Mouse (Mus musculus) heart, embryonic 11.5 days (tissue): Measurements from ENCODE around the gene Arid1b. TPM values are rescaled to one million over a fixed set of nuclear protein-coding genes. Genes with fewer than 3 reads are reported as not detected.

Experiments used
- ATAC-seq: fragments of 200-750 bp; cut with Nextera tagmentation; replicated peaks from 2 replicates; pipeline ENCODE4 v1.8.0; 2017; ENCODE audit warnings: moderate library complexity; ENCODE audit not compliant: insufficient number of reproducible peaks, low FRiP score, low TSS enrichment
- H3K27ac ChIP-seq: fragments of 300-500 bp; sonication (generic); 2 replicates; pipeline ENCODE4 v1.5.1; 2014; ENCODE audit warnings: mild to moderate bottlenecking, low read depth, low read length
- H3K27me3 ChIP-seq: fragments of 300-500 bp; sonication (generic); 2 replicates; pipeline ENCODE4 v1.6.1; 2014; ENCODE audit warnings: mild to moderate bottlenecking, low read length, mixed read lengths; ENCODE audit not compliant: control insufficient read depth, insufficient read depth
- H3K36me3 ChIP-seq: fragments of 300-500 bp; sonication (generic); 2 replicates; pipeline ENCODE4 v1.6.1; 2014; ENCODE audit warnings: mild to moderate bottlenecking, low read length, moderate library complexity, mixed read lengths; ENCODE audit not compliant: control insufficient read depth, insufficient read depth
- H3K4me1 ChIP-seq: fragments of 300-500 bp; sonication (generic); 2 replicates; pipeline ENCODE4 v1.6.1; 2014; ENCODE audit warnings: low read length; ENCODE audit not compliant: control insufficient read depth, insufficient read depth
- H3K4me2 ChIP-seq: fragments of 300-500 bp; sonication (generic); 2 replicates; pipeline ENCODE4 v1.6.1; 2014; ENCODE audit warnings: mild to moderate bottlenecking, moderate library complexity
- H3K4me3 ChIP-seq: fragments of 300-500 bp; sonication (generic); 2 replicates; pipeline ENCODE4 v1.5.1; 2014; ENCODE audit warnings: low read depth, low read length
- H3K9ac ChIP-seq: fragments of 300-500 bp; sonication (generic); 2 replicates; pipeline ENCODE4 v1.6.1; 2014; ENCODE audit warnings: mild to moderate bottlenecking, low read depth, low read length, moderate library complexity
- H3K9me3 ChIP-seq: fragments of 300-500 bp; sonication (generic); replicated peaks from 2 replicates; pipeline ENCODE4 v1.6.1; 2016; ENCODE audit warnings: low read length; ENCODE audit not compliant: control insufficient read depth
- WGBS: fragments of 180-500 bp; shearing (Covaris S2); extraction: QIAGEN DNeasy Blood & Tissue Kit; methylation state at CpG from one replicate; pipeline ENCODE4 v1.1.7; 2014; ENCODE audit not compliant: insufficient replicate concordance; 5-methylcytosine and 5-hydroxymethylcytosine counted together
- polyA plus RNA-seq: library from polyadenylated mRNA; unstranded; fragments of >200 nt; fragmentation: Nextera tagmentation; extraction: Ambion mirVana; gene quantifications from 2 replicates; pipeline ENCODE4 v1.2.1, GENCODE M21; 2014

Arid1b gene
- polyA plus RNA-seq, 1 experiment from 2014 or later, result 8.2 TPM

DNA sequence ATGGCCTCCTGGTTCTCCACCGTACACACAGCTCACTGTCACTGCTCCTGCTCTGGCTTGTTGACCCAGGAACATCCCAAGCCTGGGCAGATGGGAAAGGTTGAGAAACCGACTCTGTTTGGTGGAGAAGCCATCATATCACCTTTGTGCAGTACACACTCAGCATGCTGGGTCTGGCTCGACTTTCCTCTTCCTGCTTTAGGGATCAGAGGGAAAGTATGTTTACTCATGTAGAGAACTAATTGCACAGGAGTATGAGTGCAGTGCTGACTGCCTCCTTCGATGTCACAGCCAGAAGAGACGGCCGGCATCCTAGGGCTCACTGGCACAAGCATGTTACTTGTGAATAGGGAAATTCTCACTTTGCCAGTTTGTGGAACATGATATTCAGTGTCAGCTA is 204.1 kb downstream of the Arid1b start:
- Histone ChIP-seq H3K27ac (no peak overlapping the region), H3K27me3 (no peaks in the 10 kb centered on the region), H3K36me3 (no peaks in the 10 kb centered on the region), H3K4me2 (no peak overlapping the region), H3K9ac (no peak overlapping the region), H3K9me3 (no peaks in the 10 kb centered on the region), H3K4me3 (no peak overlapping the region), H3K4me1 (peaks cover 23% of the 10 kb centered on the region)
- ATAC-seq, result no peak
- WGBS, result 77% methylated on average over 6 of the region's 6 CpGs

- Histone ChIP-seq H3K4me3 (no peak overlapping the region), H3K36me3 (no peaks in the 10 kb centered on the region), H3K4me2 (no peak overlapping the region), H3K27ac (no peak overlapping the region), H3K4me1 (peaks cover 26% of the 10 kb centered on the region), H3K9ac (no peak overlapping the region), H3K27me3 (no peaks in the 10 kb centered on the region), H3K9me3 (no peaks in the 10 kb centered on the region)
- WGBS, result 81% methylated on average over 4 of the region's 4 CpGs
- ATAC-seq, result no peak
Observed at GRCm38 (mm10) chr17:5198811-5199210, 204.7 kb downstream of the Arid1b start.

DNA sequence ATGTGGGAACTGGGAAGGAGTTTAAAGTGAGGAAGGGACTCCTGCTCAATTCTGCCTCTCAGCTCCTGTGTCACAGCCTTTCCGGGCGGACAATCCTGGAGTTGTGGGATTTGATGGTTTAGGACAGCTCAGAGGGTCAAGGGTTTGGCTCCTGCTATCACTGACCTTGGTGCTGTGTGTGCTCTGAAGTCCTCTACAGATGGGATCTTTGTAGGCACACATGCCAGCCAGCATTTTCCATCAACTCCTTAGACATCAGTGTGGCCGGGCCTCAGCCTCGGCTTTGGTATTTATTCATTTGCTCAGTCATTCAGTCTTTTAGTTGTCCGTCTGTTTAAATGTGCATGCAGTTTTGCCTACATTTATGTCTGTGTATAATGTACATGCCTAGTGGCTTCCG is 206.5 kb downstream of the Arid1b start:
- H3K9ac ChIP-seq, result no peak overlapping the region
- H3K27ac ChIP-seq, result no peak overlapping the region
- no peaks in the 10 kb centered on the region for H3K9me3 ChIP-seq
- no peaks in the 10 kb centered on the region for H3K27me3 ChIP-seq
- no peaks in the 10 kb centered on the region for H3K36me3 ChIP-seq
- no peak for ATAC-seq
- H3K4me3 ChIP-seq, result no peak overlapping the region
- no peak overlapping the region for H3K4me2 ChIP-seq
- 81% methylated on average over 6 of the region's 6 CpGs for WGBS
- peaks cover 16% of the 10 kb centered on the region for H3K4me1 ChIP-seq

DNA sequence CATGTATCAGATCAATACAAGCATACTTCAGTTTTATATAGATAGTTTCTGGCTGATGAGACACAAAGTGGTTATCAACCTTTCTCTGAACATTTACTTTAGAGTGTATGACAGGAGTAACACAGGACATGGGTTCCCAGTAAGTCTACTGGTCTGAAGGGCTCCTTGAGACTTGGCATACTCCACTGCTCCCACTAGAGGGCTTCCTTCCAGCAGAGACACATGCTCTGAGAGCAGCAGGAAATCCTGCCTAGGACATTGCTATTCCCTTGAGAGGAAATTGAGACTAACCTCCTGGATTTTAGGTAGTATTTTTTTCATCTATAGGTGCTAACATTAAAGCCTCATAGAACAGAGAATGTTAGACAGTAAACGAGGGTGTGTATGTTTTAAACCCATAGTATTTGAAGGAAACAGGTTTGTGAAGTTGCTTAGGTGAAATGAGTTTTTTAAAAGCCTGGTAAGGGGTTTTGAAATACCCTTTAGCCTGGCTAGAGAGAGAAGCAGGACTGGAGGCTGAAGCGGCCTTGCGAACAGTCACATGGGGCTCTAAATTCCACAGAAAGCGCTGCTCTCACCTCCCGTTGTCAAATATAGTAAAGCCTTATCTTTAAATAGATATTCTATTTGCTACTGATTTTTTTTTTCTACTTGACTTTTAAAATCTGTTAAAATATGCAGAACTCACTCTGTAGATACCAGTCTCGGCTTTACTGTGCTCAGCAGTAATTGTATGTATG is 207.9 kb downstream of the Arid1b start:
- no peak for ATAC-seq
- Histone ChIP-seq H3K4me2 (no peak overlapping the region; the same call in 1 of the 2 replicates), H3K27me3 (no peaks in the 10 kb centered on the region), H3K9me3 (no peaks in the 10 kb centered on the region), H3K4me3 (no peak overlapping the region), H3K27ac (peak overlapping the region; percentile 35; the same call in 1 of the 2 replicates), H3K9ac (no peak overlapping the region), H3K36me3 (no peaks in the 10 kb centered on the region), H3K4me1 (peaks cover 16% of the 10 kb centered on the region)
- 42% methylated on average over 6 of the region's 6 CpGs for WGBS

DNA sequence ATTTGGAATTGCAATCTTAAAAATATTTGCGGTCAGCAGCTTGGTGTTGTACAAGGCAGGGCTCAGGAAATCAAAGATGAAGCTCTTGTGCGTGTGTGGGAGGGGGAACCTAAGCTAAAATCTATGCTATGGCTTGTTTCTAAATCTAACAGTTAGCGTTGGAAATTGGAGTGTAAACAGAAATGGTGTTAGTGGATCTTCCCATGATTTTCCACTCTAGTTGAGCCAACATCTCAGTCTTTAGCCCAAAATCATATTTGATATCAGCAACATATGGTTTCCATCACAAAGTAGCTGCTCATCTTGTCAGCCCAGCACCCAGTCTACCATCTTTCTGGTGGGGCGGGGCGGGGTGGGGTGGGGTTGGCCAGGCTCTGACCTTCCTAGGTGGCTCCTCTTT is 208.6 kb downstream of the Arid1b start:
- peaks cover 16% of the 10 kb centered on the region for H3K4me1 ChIP-seq
- no peak overlapping the region for H3K9ac ChIP-seq
- H3K4me2 ChIP-seq, result no peak overlapping the region
- ATAC-seq, result no peak
- H3K27ac ChIP-seq, result no peak overlapping the region
- H3K36me3 ChIP-seq, result no peaks in the 10 kb centered on the region
- H3K4me3 ChIP-seq, result no peak overlapping the region
- 81% methylated on average over 5 of the region's 5 CpGs for WGBS
- no peaks in the 10 kb centered on the region for H3K27me3 ChIP-seq
- no peaks in the 10 kb centered on the region for H3K9me3 ChIP-seq

- 84% methylated on average over 10 of the region's 10 CpGs for WGBS
Observed at GRCm38 (mm10) chr17:5203346-5204102, 209.4 kb downstream of the Arid1b start.

GRCm38 (mm10) chr17:5204103-5204665 is 210.1 kb downstream of the Arid1b start:
- Histone ChIP-seq H3K9ac (no peak overlapping the region), H3K9me3 (no peaks in the 10 kb centered on the region), H3K4me2 (no peak overlapping the region), H3K36me3 (no peaks in the 10 kb centered on the region), H3K27ac (no peak overlapping the region), H3K4me1 (peaks cover 16% of the 10 kb centered on the region), H3K27me3 (no peaks in the 10 kb centered on the region), H3K4me3 (no peak overlapping the region)
- 93% methylated on average over 9 of the region's 9 CpGs for WGBS
- ATAC-seq, result no peak

More at GRCm38 (mm10) chr17:5203346-5204102, 209.4 kb downstream of the Arid1b start:
- H3K36me3 ChIP-seq, result no peaks in the 10 kb centered on the region
- H3K27ac ChIP-seq, result no peak overlapping the region
- H3K4me1 ChIP-seq, result peaks cover 16% of the 10 kb centered on the region
- no peaks in the 10 kb centered on the region for H3K27me3 ChIP-seq
- H3K9ac ChIP-seq, result no peak overlapping the region
- no peak for ATAC-seq
- no peak overlapping the region for H3K4me3 ChIP-seq
- no peaks in the 10 kb centered on the region for H3K9me3 ChIP-seq
- H3K4me2 ChIP-seq, result no peak overlapping the region

DNA sequence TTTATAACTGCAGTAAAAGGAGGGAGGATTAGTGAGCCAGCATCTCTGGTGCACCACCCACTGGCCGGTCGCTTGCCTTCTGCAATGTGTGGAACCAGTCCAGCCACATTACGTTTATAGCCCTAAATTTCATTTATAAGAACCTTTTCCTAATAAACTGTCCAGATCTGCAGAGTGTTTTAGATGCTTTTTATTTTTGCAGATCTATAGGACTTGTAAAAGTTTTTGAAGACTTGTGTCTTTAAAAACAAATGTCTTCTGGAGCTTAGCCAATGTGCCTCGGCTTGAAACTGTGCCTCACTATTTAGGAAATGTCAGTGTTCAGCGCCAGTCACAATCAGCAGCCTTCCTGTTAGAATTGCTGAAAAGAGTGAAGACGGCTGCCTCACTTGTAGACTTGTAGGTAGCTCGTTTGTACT is 211.0 kb downstream of the Arid1b start:
- ATAC-seq, result no peak
- 67% methylated on average over 7 of the region's 7 CpGs for WGBS
- H3K27ac ChIP-seq, result no peak overlapping the region
- no peak overlapping the region for H3K4me2 ChIP-seq
- no peak overlapping the region for H3K4me3 ChIP-seq
- H3K9ac ChIP-seq, result no peak overlapping the region
- no peaks in the 10 kb centered on the region for H3K27me3 ChIP-seq
- H3K4me1 ChIP-seq, result peaks cover 19% of the 10 kb centered on the region
- H3K9me3 ChIP-seq, result no peaks in the 10 kb centered on the region
- H3K36me3 ChIP-seq, result no peaks in the 10 kb centered on the region
